Mouse (Mus musculus) cerebellum, postnatal 10 days (tissue): ENCODE results near the gene Espl1.

Source experiments
- DNase-seq, 2 experiments: peaks; one replicate each; pipeline ENCODE4 v3.0.0; 2021; ENCODE audit warnings: mixed read lengths in 2 of 2

Espl1 gene

GRCm38 (mm10) chr15:102339612-102340011 lies 43.5 kb downstream of the Espl1 start:
- DNase-seq, result no peak

DNA sequence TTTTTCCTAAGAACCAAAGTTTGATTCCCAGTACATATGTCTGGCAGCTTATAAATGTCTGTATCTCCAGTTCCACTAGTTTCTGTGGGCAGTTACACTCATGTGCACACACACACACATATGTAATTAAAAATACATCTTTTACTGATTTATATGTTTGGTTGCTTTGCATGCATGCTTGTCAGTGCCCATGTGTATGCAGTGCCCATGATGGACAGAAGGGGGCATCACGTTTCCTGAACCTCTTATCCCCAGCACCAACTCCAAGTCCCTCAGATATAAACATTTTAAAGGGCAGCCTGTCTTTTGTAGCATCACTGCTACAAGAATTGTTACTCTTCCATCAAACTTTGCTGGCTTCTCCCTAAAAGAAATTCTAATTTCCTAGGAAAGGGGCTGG lies 45.5 kb downstream of the Espl1 start:
- DNase-seq, result peak; percentile 48 to 63

DNA sequence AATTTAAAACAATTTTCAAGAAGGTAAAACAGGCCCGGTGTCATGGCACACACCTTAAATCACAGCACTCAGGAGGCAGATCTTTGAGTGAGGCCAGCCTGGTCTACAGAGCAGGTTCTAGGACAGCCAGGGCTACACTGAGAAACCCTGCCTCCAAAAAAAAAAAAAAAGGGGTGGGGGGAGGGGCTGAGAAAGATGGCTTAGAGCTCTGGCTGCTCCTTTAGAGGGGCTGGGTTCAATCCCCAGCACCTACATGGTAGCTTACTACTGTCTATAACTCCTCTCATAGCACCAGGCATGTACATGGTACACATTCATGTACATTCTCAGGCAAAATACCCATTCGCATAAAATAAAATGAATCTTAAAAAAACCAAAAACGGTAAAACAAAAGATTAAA lies 48.4 kb downstream of the Espl1 start:
- no peak for DNase-seq

DNA sequence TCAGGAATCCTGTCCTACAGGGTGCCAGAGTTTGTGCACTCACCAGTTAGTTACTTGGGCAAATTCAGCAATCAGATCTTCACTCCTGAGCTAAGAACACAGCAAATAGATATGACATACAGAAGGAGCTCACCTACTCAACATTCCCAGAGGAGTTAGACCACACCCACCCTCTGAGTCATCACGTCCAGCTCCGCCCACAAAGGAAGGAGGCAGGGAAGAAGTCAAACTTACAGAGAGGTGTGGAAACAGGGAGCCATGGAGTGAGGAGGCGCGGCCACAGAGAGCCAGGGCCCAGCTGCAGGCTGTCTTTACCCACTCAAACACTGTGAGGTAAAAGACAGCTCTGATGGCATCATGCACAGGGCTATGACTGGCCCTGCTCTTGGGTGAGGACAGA lies 50.4 kb downstream of the Espl1 start:
- no peak for DNase-seq

GRCm38 (mm10) chr15:102350138-102350941 lies 54.3 kb downstream of the Espl1 start, which contains the start of gene Aaas:
Aaas (minus strand) TSS chr15:102350771.
- peak; percentile 97 to 98 for DNase-seq

GRCm38 (mm10) chr15:102350942-102351291 lies 54.9 kb downstream of the Espl1 start:
- DNase-seq, result no peak

DNA sequence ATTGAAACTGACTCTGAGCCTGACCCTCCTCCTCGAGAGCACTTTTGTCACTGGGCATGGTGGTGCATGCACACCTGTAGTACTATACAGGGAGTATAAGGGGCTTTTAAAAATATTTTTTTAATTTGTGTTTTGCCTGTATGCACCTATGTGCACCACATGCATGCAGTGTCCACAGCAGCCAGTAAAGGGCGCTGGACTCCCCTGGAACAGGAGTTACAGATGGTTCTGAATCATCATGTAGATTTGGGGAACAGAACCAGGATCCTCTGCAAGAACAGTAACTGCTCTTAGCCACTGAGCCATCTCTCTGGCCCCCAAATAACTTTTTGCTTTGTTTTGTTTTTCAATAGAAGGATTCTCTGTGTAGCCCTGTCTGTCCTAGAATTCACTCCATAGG lies 56.1 kb downstream of the Espl1 start:
- no peak for DNase-seq

- no peak for DNase-seq
Measured at GRCm38 (mm10) chr15:102353986-102354385, 57.9 kb downstream of the Espl1 start.

- DNase-seq, result peak; percentile 70
Measured at GRCm38 (mm10) chr15:102355134-102355870, 59.2 kb downstream of the Espl1 start.

DNA sequence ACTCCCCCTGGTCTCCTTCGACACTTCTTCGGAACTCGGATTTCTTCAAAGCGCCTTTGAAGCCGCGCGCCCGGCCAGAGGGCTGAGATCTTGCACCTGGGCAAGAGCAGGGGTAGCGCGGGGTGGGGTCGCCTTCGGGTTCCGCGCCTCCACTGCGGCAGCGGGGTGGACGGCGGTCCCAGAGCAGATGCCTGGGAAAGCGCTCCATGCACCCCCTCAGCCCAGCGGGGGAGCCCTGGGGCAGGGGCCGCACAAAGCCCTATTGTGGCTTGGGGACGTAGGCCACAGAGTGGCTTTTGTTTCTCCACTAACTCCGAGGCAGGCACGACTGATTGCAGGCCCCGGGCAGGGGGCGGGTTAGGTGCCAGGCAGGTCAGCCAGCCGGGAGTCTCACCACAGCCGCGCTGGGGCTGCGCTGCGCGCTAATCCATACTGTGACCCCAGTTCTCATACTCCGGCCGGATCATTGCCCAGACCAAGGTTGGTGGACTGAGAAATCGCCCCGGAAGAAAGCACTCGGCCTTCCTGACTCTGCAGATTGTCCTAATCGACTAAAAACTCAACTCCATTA lies 59.9 kb downstream of the Espl1 start:
- DNase-seq, result peak; percentile 55 to 62

- DNase-seq, result no peak
Measured at GRCm38 (mm10) chr15:102356501-102357325, 60.6 kb downstream of the Espl1 start.

DNA sequence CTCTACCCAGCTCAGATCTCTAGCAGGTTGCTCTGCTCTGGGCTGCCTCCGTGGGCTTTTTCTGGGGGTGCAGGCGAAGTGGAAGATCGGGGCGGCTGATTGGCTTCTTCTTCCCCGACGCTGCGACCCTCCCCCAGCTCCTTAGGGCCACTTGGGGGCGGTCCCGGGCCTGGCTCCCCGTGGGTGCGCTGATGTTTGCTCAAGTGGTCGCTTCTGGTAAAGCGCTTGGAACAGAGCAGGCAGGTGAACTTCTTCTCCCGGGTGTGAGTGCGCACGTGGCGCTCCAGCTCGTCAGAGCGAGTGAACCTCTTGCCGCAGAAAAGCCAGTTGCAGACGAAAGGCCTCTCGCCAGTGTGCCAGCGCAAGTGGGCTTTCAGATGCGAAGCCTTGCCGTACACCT lies 62.1 kb downstream of the Espl1 start:
- no peak for DNase-seq

DNA sequence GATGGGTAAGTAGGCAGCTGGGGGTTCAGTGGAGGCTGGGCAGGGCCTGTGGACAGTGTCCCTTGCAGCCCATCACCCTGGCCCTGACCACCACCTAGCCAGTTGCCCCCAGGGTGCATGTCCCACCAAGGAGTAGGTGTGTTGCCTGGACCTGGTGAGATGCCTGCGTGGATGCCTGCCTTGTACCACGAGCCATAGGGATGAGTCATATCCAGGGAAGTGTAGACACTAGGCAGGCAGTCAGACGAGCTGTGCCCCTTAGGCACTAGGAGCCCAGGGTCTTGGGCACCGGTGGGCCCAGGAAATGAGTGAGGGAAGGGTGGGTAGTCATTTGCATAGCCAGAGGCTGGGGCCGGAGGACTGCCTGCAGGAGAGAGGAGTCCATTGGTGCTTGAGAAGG lies 62.8 kb downstream of the Espl1 start:
- DNase-seq, result no peak

DNA sequence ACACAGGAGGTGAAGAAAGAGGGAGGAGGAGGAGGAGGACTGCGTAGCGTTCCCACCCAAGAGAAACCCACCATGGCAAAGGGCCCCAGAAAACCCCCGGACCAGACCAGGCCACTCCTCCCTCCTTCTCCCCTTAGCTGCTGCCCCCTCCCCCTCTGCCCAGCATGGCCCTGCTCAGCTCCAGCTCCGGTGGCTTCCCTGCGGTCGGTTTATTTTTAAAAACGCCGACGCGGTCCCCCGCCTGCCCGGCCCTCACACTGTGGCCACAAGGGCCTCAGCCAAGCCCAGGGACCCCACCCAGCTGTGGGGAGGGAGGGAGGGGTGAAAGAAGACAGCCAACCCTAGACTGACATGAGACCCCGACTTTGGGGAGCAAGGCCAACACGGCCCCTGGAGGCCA lies 66.6 kb downstream of the Espl1 start:
- DNase-seq, result no peak

DNA sequence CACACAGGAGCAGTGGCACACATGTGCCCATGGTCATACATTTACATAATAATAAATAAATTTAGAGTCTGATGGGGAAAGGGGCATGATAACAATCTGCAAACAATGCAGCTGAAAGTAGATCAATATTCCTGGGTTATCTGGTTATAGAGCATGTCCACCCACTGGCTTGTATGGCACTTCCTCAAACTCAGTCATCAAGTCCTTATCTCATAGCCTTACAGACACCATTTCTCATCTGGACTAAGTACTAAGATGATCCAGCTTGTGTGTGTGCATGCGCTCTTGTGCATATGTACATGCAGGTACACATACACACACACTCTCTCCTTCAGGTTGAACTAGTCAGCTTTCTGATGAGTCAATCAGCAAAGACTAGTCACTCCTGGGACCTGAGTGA lies 68.6 kb downstream of the Espl1 start:
- no peak for DNase-seq

GRCm38 (mm10) chr15:102366238-102366637 lies 70.2 kb downstream of the Espl1 start:
- no peak for DNase-seq

DNA sequence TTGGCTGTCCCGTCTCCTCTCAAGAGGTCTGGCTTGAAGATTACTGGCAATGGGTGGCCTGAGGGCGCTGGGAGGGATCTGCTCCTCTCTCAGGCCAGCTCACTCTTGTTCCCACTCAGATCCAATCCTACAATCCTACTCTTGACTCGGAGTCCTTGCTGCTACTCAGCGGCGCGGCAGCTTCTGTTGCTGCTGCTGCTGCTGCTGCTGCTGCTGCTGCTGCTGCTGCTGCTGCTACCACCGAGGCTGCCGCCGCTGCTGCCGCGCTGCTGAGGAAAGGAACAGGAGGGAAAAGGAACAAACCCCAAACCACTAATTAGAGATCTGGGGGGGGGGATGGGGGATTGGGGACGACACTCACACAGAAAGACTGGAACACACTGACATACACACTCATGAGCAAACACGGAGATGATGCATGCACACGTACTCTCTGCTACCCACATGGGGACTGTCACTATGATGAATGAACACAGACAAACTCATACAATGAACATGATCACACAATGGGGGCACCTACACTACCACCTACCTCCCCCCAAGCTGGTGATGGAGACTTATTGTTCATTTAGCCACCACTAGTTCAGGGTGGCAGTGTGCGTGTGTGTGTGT lies 70.8 kb downstream of the Espl1 start, which contains the start of gene Sp7:
Gene Sp7 (minus strand): TSS at position 450 of the 612 bp plus-strand sequence.
- DNase-seq, result no peak

- no peak for DNase-seq
Measured at GRCm38 (mm10) chr15:102369972-102370371, 73.9 kb downstream of the Espl1 start.

GRCm38 (mm10) chr15:102370727-102371126 lies 74.7 kb downstream of the Espl1 start:
- no peak for DNase-seq
